Mouse (Mus musculus) limb, embryonic 13.5 days (tissue): ENCODE measurements around the gene Syndig1. TPM values are rescaled to one million over a fixed set of nuclear protein-coding genes. Genes with fewer than 3 reads are reported as not detected.

ENCODE experiments used
- ATAC-seq: fragments of 200-750 bp; cut with Nextera tagmentation; 2 replicates; pipeline ENCODE4 v1.8.0; 2017; ENCODE audit warnings: low read depth, moderate number of reproducible peaks, moderate TSS enrichment; ENCODE audit not compliant: low FRiP score
- H3K27ac ChIP-seq: fragments of 300-500 bp; sonication (generic); 2 replicates; pipeline ENCODE4 v1.5.1; 2015; ENCODE audit warnings: inconsistent platforms, mild to moderate bottlenecking, moderate library complexity
- H3K27me3 ChIP-seq: fragments of 300-500 bp; sonication (generic); 2 replicates; pipeline ENCODE4 v1.6.1; 2015; ENCODE audit warnings: mild to moderate bottlenecking, inconsistent platforms
- H3K36me3 ChIP-seq: fragments of 300-500 bp; sonication (generic); 2 replicates; pipeline ENCODE4 v1.6.1; 2015; ENCODE audit warnings: inconsistent platforms, mild to moderate bottlenecking, moderate library complexity
- H3K4me1 ChIP-seq: fragments of 300-500 bp; sonication (generic); 2 replicates; pipeline ENCODE4 v1.6.1; 2015; ENCODE audit warnings: inconsistent platforms
- H3K4me2 ChIP-seq: fragments of 300-500 bp; sonication (generic); replicated peaks from 2 replicates; pipeline ENCODE4 v1.6.1; 2015; ENCODE audit warnings: inconsistent platforms, mild to moderate bottlenecking, moderate library complexity
- H3K4me3 ChIP-seq: fragments of 300-500 bp; sonication (generic); 2 replicates; pipeline ENCODE4 v1.5.1; 2015; ENCODE audit warnings: moderate library complexity, mild to moderate bottlenecking, inconsistent platforms
- H3K9ac ChIP-seq: fragments of 300-500 bp; sonication (generic); 2 replicates; pipeline ENCODE4 v1.6.1; 2015; ENCODE audit warnings: mild to moderate bottlenecking, inconsistent platforms
- H3K9me3 ChIP-seq: fragments of 300-500 bp; sonication (generic); 2 replicates; pipeline ENCODE4 v1.6.1; 2016; ENCODE audit warnings: inconsistent platforms
- WGBS: fragments of 180-500 bp; shearing (Covaris S2); methylation state at CpG from one replicate; pipeline ENCODE4 v1.1.7; 2015; 5-methylcytosine and 5-hydroxymethylcytosine counted together
- polyA plus RNA-seq: library from polyadenylated mRNA; unstranded; fragments of >200 nt; fragmentation: Nextera tagmentation; extraction: Ambion mirVana; gene quantifications from 2 replicates; pipeline ENCODE4 v1.2.1, GENCODE M21; 2015

The Syndig1 gene
- polyA plus RNA-seq, 1 experiment from 2014 or later = 11.3 TPM

- Histone ChIP-seq H3K4me3 (no peak overlapping the region), H3K36me3 (no peaks in the 10 kb centered on the region), H3K9me3 (no peaks in the 10 kb centered on the region), H3K27ac (no peak overlapping the region), H3K4me2 (no peak overlapping the region), H3K4me1 (peaks cover 6% of the 10 kb centered on the region; the same call in 1 of the 2 replicates), H3K9ac (no peak overlapping the region), H3K27me3 (no peaks in the 10 kb centered on the region)
- 59% methylated on average over 2 of the region's 2 CpGs for WGBS
- ATAC-seq = no peak
Measured at GRCm38 (mm10) chr2:149891647-149892046, 62.6 kb downstream of the Syndig1 start.

GRCm38 (mm10) chr2:149896337-149896736 is 67.3 kb downstream of the Syndig1 start:
- WGBS = 81% methylated on average over 2 of the region's 2 CpGs
- Histone ChIP-seq H3K27me3 (no peaks in the 10 kb centered on the region), H3K4me2 (no peak overlapping the region), H3K4me3 (no peak overlapping the region), H3K9me3 (no peaks in the 10 kb centered on the region), H3K36me3 (no peaks in the 10 kb centered on the region), H3K27ac (no peak overlapping the region), H3K9ac (no peak overlapping the region), H3K4me1 (peaks cover 6% of the 10 kb centered on the region; the same call in 1 of the 2 replicates)
- no peak for ATAC-seq

GRCm38 (mm10) chr2:149899615-149900014 is 70.6 kb downstream of the Syndig1 start:
- WGBS = 84% methylated on average over 9 of the region's 9 CpGs
- Histone ChIP-seq H3K9ac (no peak overlapping the region), H3K27me3 (no peaks in the 10 kb centered on the region), H3K9me3 (no peaks in the 10 kb centered on the region), H3K4me1 (no peaks in the 10 kb centered on the region), H3K36me3 (no peaks in the 10 kb centered on the region), H3K4me2 (no peak overlapping the region), H3K4me3 (no peak overlapping the region), H3K27ac (no peak overlapping the region)
- no peak for ATAC-seq

- no peaks in the 10 kb centered on the region for H3K4me1 ChIP-seq
- H3K4me2 ChIP-seq = no peak overlapping the region
- no peaks in the 10 kb centered on the region for H3K9me3 ChIP-seq
- no peak for ATAC-seq
- no peak overlapping the region for H3K27ac ChIP-seq
- no peaks in the 10 kb centered on the region for H3K36me3 ChIP-seq
- WGBS = 91% methylated on average over 1 of the region's 1 CpGs
- H3K9ac ChIP-seq = no peak overlapping the region
- no peak overlapping the region for H3K4me3 ChIP-seq
- H3K27me3 ChIP-seq = no peaks in the 10 kb centered on the region
Measured at GRCm38 (mm10) chr2:149900606-149901005, 71.6 kb downstream of the Syndig1 start.

- no peaks in the 10 kb centered on the region for H3K9me3 ChIP-seq
- H3K27me3 ChIP-seq = no peaks in the 10 kb centered on the region
- no peak overlapping the region for H3K4me2 ChIP-seq
- no peak overlapping the region for H3K4me3 ChIP-seq
- no peak for ATAC-seq
- no peaks in the 10 kb centered on the region for H3K4me1 ChIP-seq
- no peak overlapping the region for H3K27ac ChIP-seq
- H3K36me3 ChIP-seq = no peaks in the 10 kb centered on the region
- no peak overlapping the region for H3K9ac ChIP-seq
- 77% methylated on average over 1 of the region's 1 CpGs for WGBS
Measured at GRCm38 (mm10) chr2:149904405-149904804, 75.4 kb downstream of the Syndig1 start.

GRCm38 (mm10) chr2:149906694-149907093 is 77.7 kb downstream of the Syndig1 start:
- H3K27me3 ChIP-seq = no peaks in the 10 kb centered on the region
- no peaks in the 10 kb centered on the region for H3K36me3 ChIP-seq
- H3K4me1 ChIP-seq = no peaks in the 10 kb centered on the region
- no peak overlapping the region for H3K27ac ChIP-seq
- ATAC-seq = no peak
- H3K9me3 ChIP-seq = no peaks in the 10 kb centered on the region
- no peak overlapping the region for H3K9ac ChIP-seq
- no peak overlapping the region for H3K4me3 ChIP-seq
- no peak overlapping the region for H3K4me2 ChIP-seq
- 82% methylated on average over 3 of the region's 3 CpGs for WGBS

GRCm38 (mm10) chr2:149917162-149917561 is 88.2 kb downstream of the Syndig1 start:
- Histone ChIP-seq H3K27me3 (no peaks in the 10 kb centered on the region), H3K4me1 (no peaks in the 10 kb centered on the region), H3K4me2 (no peak overlapping the region), H3K9ac (no peak overlapping the region), H3K4me3 (no peak overlapping the region), H3K27ac (no peak overlapping the region), H3K36me3 (no peaks in the 10 kb centered on the region), H3K9me3 (no peaks in the 10 kb centered on the region)
- WGBS = 85% methylated on average over 3 of the region's 3 CpGs
- ATAC-seq = no peak

GRCm38 (mm10) chr2:149923561-149923960 is 94.5 kb downstream of the Syndig1 start:
- H3K9ac ChIP-seq = no peak overlapping the region
- H3K36me3 ChIP-seq = no peaks in the 10 kb centered on the region
- H3K4me3 ChIP-seq = no peak overlapping the region
- peaks cover 10% of the 10 kb centered on the region; the same call in 1 of the 2 replicates for H3K4me1 ChIP-seq
- no peaks in the 10 kb centered on the region for H3K27me3 ChIP-seq
- 64% methylated on average over 2 of the region's 2 CpGs for WGBS
- no peak for ATAC-seq
- no peak overlapping the region for H3K27ac ChIP-seq
- H3K9me3 ChIP-seq = no peaks in the 10 kb centered on the region
- H3K4me2 ChIP-seq = no peak overlapping the region

- Histone ChIP-seq H3K27ac (no peak overlapping the region), H3K4me1 (peaks cover 21% of the 10 kb centered on the region), H3K27me3 (no peaks in the 10 kb centered on the region), H3K36me3 (no peaks in the 10 kb centered on the region), H3K4me2 (no peak overlapping the region), H3K9me3 (no peaks in the 10 kb centered on the region), H3K4me3 (no peak overlapping the region), H3K9ac (no peak overlapping the region)
- no peak for ATAC-seq
- WGBS = 88% methylated on average over 2 of the region's 2 CpGs
Measured at GRCm38 (mm10) chr2:149925911-149926310, 96.9 kb downstream of the Syndig1 start.

- peaks cover 32% of the 10 kb centered on the region for H3K4me1 ChIP-seq
- no peaks in the 10 kb centered on the region for H3K9me3 ChIP-seq
- no peaks in the 10 kb centered on the region for H3K36me3 ChIP-seq
- H3K27me3 ChIP-seq = no peaks in the 10 kb centered on the region
- H3K9ac ChIP-seq = no peak overlapping the region
- no peak overlapping the region for H3K4me3 ChIP-seq
- ATAC-seq = no peak
- H3K27ac ChIP-seq = no peak overlapping the region
- H3K4me2 ChIP-seq = no peak overlapping the region
Measured at GRCm38 (mm10) chr2:149927001-149927400, 98.0 kb downstream of the Syndig1 start.

GRCm38 (mm10) chr2:149927481-149927880 is 98.5 kb downstream of the Syndig1 start:
- WGBS = 88% methylated on average over 3 of the region's 3 CpGs
- ATAC-seq = no peak
- Histone ChIP-seq H3K4me1 (peaks cover 34% of the 10 kb centered on the region), H3K36me3 (no peaks in the 10 kb centered on the region), H3K9ac (no peak overlapping the region), H3K27ac (no peak overlapping the region), H3K9me3 (no peaks in the 10 kb centered on the region), H3K4me3 (no peak overlapping the region), H3K27me3 (no peaks in the 10 kb centered on the region), H3K4me2 (no peak overlapping the region)

- ATAC-seq = no peak
- Histone ChIP-seq H3K4me3 (no peak overlapping the region), H3K27me3 (no peaks in the 10 kb centered on the region), H3K4me2 (no peak overlapping the region), H3K4me1 (peaks cover 52% of the 10 kb centered on the region), H3K9me3 (no peaks in the 10 kb centered on the region), H3K36me3 (no peaks in the 10 kb centered on the region), H3K27ac (no peak overlapping the region), H3K9ac (no peak overlapping the region)
- 63% methylated on average over 5 of the region's 5 CpGs for WGBS
Measured at GRCm38 (mm10) chr2:149929986-149930385, 101.0 kb downstream of the Syndig1 start.

GRCm38 (mm10) chr2:149931111-149931510 is 102.1 kb downstream of the Syndig1 start:
- no peak overlapping the region for H3K4me3 ChIP-seq
- 8% methylated on average over 2 of the region's 2 CpGs for WGBS
- no peaks in the 10 kb centered on the region for H3K27me3 ChIP-seq
- ATAC-seq = no peak
- H3K4me1 ChIP-seq = peaks cover 52% of the 10 kb centered on the region
- no peaks in the 10 kb centered on the region for H3K36me3 ChIP-seq
- H3K4me2 ChIP-seq = no peak overlapping the region
- no peak overlapping the region for H3K9ac ChIP-seq
- no peak overlapping the region for H3K27ac ChIP-seq
- H3K9me3 ChIP-seq = no peaks in the 10 kb centered on the region
